Mouse (Mus musculus): ENCODE results near the gene Sds. TPM values are rescaled to one million over a fixed set of nuclear protein-coding genes. Genes with fewer than 3 reads are reported as not detected.
A peak's percentile ranks its signal among the peaks of the same experiment; 100 is the strongest.

Sds gene
- polyA plus RNA-seq, 1 experiment from 2014 or later: not detected

GRCm38 (mm10) chr5:120435006-120435681 is 41.2 kb upstream of the Sds start:
- no peak overlapping the region for H3K4me3 ChIP-seq
- no peak overlapping the region for H3K9ac ChIP-seq
- H3K36me3 ChIP-seq: no peaks in the 10 kb centered on the region
- H3K27ac ChIP-seq: no peak overlapping the region
- no peak for ATAC-seq (ENCODE audit: insufficient number of reproducible peaks, insufficient read depth, low FRiP score, low TSS enrichment, low read depth)
- under 1% methylated on average over 44 of the region's 44 CpGs for WGBS
- H3K27me3 ChIP-seq: peaks cover 99% of the 10 kb centered on the region
- H3K4me2 ChIP-seq: no peak overlapping the region
- no peaks in the 10 kb centered on the region for H3K9me3 ChIP-seq
- peaks cover 37% of the 10 kb centered on the region for H3K4me1 ChIP-seq

DNA sequence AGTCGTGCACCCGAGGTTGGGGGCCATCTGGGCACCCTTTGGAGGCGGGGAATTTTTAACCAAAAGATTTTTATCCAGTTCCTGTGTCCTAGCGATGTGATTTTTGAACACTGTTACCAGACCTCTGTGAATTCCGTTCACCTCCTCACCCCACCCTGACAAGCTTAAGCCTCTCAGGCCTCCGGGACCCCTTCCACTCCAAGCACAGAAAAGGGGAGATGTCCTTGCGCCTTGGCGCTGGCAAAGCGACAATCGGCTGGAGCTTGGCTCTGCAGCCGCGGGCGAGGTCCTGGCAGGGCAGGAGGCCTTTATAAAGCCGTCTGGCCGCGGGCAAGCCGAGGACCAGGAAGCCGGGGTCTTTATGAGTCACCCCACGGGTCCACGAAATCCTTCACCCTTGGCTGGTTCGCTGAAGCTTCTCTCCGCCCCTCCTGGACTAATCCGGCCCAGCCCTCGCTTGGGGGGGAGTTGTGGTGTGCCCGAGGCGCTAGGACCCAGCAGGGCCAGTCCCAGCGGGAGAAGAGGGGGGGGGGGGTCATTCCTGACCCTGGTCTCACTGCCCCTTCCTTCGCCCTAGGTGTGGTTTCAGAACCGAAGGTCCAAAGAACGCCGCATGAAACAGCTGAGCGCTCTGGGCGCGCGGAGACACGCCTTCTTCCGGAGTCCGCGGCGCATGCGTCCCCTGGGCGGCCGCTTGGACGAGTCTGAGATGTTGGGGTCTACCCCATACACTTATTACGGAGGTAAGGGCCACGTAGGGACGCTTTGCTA is 40.4 kb upstream of the Sds start:
- Histone ChIP-seq H3K36me3 (no peaks in the 10 kb centered on the region), H3K4me1 (peaks cover 40% of the 10 kb centered on the region), H3K4me3 (peak overlapping the region; percentile 37), H3K4me2 (peak overlapping the region; percentile 58), H3K9me3 (no peaks in the 10 kb centered on the region), H3K27ac (no peak overlapping the region), H3K9ac (no peak overlapping the region), H3K27me3 (peaks cover 100% of the 10 kb centered on the region)
- WGBS: under 1% methylated on average over 47 of the region's 47 CpGs
- ATAC-seq (ENCODE audit: insufficient number of reproducible peaks, insufficient read depth, low FRiP score, low TSS enrichment, low read depth): no peak

DNA sequence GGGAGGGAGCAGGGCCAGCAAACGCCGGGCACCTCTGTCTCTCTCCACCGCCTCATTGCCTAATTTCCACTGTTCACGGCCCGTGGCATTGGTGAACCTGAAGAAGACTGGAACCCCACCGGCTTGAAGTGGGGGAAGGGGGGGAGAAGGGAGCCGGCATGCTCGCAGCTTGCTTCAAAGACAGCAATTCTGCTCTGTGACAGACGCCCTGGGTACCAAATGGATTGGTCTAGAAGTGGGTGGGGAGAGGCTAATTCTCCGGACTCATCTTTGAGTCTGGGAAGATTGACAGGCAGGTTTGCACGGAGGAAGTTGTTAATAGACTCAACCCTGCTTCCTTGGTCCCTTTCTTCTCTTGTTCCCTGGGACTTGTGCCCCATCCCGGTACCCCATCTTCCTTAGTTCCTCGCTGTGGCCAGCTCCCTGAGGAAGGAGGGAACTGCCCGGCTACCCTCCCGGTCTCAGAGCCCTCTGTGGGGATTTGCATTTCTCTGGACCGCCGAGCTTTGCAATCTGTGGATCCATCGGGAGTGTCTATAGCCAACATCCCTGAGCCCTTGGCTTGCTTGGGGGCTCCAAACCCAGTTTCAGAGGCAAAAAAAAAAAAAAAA is 39.3 kb upstream of the Sds start:
- Histone ChIP-seq H3K27ac (no peak overlapping the region), H3K4me1 (peaks cover 34% of the 10 kb centered on the region), H3K9ac (no peak overlapping the region), H3K36me3 (no peaks in the 10 kb centered on the region), H3K4me3 (no peak overlapping the region), H3K27me3 (peaks cover 94% of the 10 kb centered on the region), H3K4me2 (no peak overlapping the region), H3K9me3 (no peaks in the 10 kb centered on the region)
- WGBS: under 1% methylated on average over 18 of the region's 18 CpGs
- ATAC-seq (ENCODE audit: insufficient number of reproducible peaks, insufficient read depth, low FRiP score, low TSS enrichment, low read depth): no peak

- no peak overlapping the region for H3K27ac ChIP-seq
- H3K9ac ChIP-seq: no peak overlapping the region
- ATAC-seq (ENCODE audit: insufficient number of reproducible peaks, insufficient read depth, low FRiP score, low TSS enrichment, low read depth): no peak
- 0 out of 2 replicates have a peak overlapping the region, but pooled peaks have one; percentile 16 for H3K4me3 ChIP-seq
- no peaks in the 10 kb centered on the region for H3K9me3 ChIP-seq
- H3K4me2 ChIP-seq: no peak overlapping the region
- H3K27me3 ChIP-seq: peaks cover 94% of the 10 kb centered on the region
- H3K36me3 ChIP-seq: no peaks in the 10 kb centered on the region
- 2% methylated on average over 17 of the region's 17 CpGs for WGBS
- H3K4me1 ChIP-seq: peaks cover 31% of the 10 kb centered on the region
Measured at GRCm38 (mm10) chr5:120437539-120437938, 38.8 kb upstream of the Sds start.

- ATAC-seq (ENCODE audit: insufficient number of reproducible peaks, insufficient read depth, low FRiP score, low TSS enrichment, low read depth): no peak
- Histone ChIP-seq H3K9ac (no peak overlapping the region; the same call in 1 of the 2 replicates), H3K27ac (no peak overlapping the region), H3K4me2 (peak overlapping the region; percentile 26), H3K4me1 (peaks cover 31% of the 10 kb centered on the region), H3K4me3 (peak overlapping the region; percentile 16; the same call in 1 of the 2 replicates), H3K9me3 (no peaks in the 10 kb centered on the region), H3K27me3 (peaks cover 94% of the 10 kb centered on the region), H3K36me3 (no peaks in the 10 kb centered on the region)
- under 1% methylated on average over 33 of the region's 33 CpGs for WGBS
Measured at GRCm38 (mm10) chr5:120437986-120438385, 38.3 kb upstream of the Sds start.

DNA sequence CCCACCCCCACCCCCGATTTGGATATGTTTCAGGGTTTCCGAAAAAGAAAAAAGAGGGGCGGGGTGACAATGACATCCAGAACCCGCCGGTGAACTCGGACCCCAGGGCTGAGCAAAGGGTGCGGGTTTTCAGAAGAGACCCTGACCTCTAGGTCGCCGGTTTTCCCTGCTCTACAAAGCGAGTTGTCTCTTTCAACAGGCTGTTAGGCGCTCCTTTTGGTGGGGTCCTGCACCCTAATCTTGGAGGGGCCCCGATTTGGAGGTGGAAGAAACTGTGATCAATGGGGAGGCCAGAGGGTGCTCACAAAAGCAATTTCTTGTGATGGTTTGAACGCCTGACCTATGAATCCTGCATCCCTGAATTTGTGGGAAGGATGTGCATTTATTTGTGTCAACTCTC is 37.9 kb upstream of the Sds start:
- Histone ChIP-seq H3K9ac (no peak overlapping the region), H3K4me3 (no peak overlapping the region), H3K4me1 (peaks cover 31% of the 10 kb centered on the region), H3K27ac (no peak overlapping the region), H3K36me3 (no peaks in the 10 kb centered on the region), H3K4me2 (no peak overlapping the region), H3K27me3 (peaks cover 94% of the 10 kb centered on the region), H3K9me3 (no peaks in the 10 kb centered on the region)
- no peak for ATAC-seq (ENCODE audit: insufficient number of reproducible peaks, insufficient read depth, low FRiP score, low TSS enrichment, low read depth)
- WGBS: 3% methylated on average over 13 of the region's 13 CpGs

DNA sequence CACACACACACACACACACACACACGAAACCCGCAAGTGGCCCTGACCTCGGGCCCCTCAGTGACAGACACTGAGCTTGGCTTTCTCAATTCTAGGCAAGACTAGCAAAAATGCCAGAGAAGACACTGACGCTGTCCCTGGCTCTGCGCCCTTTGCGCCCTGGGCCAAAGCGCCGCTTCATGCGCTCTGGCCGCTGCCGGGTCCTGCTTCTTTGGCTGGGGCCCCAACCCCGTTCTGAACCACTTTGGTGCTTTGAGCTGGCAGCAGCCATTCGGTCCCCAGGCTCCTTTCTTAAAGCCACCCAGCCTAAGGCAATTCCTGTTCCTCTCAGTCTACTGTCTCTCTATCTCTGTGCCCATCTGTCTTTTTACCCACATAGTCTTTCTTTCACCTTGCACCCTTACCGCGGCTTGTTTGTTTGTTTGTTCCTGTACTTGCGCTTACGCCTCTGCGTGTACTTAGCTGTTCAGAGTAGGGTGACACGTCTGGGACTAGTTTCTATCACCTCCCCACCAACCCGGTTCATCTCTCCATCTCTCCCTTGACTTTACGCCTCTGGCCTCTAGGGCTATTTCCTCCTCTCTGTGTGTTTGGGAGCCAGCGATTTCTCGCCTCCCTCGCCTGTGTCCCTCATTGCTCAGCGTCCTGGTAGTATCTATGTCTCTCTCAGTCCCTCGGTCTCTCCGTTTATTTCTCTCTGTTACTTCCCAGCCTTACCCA is 37.2 kb upstream of the Sds start:
- WGBS: 4% methylated on average over 27 of the region's 27 CpGs
- H3K9me3 ChIP-seq: no peaks in the 10 kb centered on the region
- ATAC-seq (ENCODE audit: insufficient number of reproducible peaks, insufficient read depth, low FRiP score, low TSS enrichment, low read depth): no peak
- no peak overlapping the region for H3K9ac ChIP-seq
- H3K27me3 ChIP-seq: peaks cover 94% of the 10 kb centered on the region
- peaks cover 31% of the 10 kb centered on the region for H3K4me1 ChIP-seq
- H3K36me3 ChIP-seq: no peaks in the 10 kb centered on the region
- peak overlapping the region; percentile 30; the same call in 1 of the 2 replicates for H3K4me3 ChIP-seq
- no peak overlapping the region for H3K4me2 ChIP-seq
- no peak overlapping the region for H3K27ac ChIP-seq

DNA sequence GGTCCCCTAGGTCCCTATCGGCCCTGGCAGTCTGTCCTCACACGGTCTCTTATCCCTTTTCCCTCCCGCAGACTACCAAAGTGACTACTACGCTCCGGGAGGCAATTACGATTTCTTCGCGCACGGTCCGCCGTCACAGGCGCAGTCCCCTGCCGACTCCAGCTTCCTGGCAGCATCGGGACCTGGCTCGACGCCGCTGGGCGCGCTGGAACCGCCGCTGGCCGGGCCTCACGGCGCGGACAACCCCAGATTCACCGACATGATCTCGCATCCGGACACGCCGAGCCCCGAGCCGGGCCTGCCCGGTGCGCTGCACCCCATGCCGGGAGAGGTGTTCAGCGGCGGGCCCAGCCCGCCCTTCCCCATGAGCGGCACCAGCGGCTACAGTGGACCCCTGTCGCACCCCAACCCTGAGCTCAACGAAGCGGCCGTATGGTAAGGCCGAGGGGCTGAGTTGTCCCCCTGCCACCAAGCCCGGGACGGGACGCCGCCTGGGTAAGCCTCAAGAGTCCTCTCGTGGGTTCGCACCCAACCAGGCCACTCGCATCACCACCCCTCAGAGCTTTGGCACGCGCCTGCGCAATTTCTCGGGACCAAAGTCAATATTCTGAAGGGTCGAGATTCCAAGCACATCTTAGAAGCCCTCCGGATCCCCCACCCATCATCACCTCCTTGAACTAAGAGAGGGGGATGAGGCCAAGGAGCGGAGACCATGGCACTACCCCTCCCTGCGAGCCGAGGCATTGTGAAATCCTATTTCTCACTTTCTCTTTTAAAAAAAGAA is 36.2 kb upstream of the Sds start:
- 4% methylated on average over 61 of the region's 61 CpGs for WGBS
- peaks cover 31% of the 10 kb centered on the region for H3K4me1 ChIP-seq
- peak overlapping the region; percentile 51 for H3K4me2 ChIP-seq
- peak overlapping the region; percentile 49; the same call in 1 of the 2 replicates for H3K9ac ChIP-seq
- H3K36me3 ChIP-seq: no peaks in the 10 kb centered on the region
- H3K9me3 ChIP-seq: no peaks in the 10 kb centered on the region
- no peak for ATAC-seq (ENCODE audit: insufficient number of reproducible peaks, insufficient read depth, low FRiP score, low TSS enrichment, low read depth)
- H3K27me3 ChIP-seq: peaks cover 94% of the 10 kb centered on the region
- peak overlapping the region; percentile 30 for H3K4me3 ChIP-seq
- no peak overlapping the region for H3K27ac ChIP-seq

DNA sequence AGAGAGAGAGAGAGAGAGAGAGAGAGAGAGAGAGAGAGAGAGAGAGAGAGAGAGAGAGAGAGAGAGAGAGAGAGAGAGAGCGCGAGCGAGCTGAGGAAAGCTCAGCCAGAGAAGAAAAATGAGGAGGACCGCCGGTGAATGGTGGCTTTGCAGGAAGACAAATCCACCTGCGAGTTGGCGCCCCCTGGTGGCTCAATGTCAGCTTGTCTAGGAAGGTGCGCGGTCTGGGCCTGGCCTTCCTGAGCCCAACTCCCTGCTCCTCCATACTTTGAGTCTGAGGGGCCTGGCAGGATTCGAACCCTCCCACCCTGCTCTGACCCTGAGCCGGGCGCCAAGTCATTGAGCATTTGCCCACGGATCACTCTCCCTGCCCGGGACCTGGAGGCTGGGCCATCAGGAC is 35.6 kb upstream of the Sds start:
- H3K4me3 ChIP-seq: peak overlapping the region; percentile 30
- ATAC-seq (ENCODE audit: insufficient number of reproducible peaks, insufficient read depth, low FRiP score, low TSS enrichment, low read depth): no peak
- H3K9me3 ChIP-seq: no peaks in the 10 kb centered on the region
- peak overlapping the region; percentile 51 for H3K4me2 ChIP-seq
- no peaks in the 10 kb centered on the region for H3K36me3 ChIP-seq
- H3K9ac ChIP-seq: no peak overlapping the region
- H3K4me1 ChIP-seq: peaks cover 27% of the 10 kb centered on the region
- H3K27ac ChIP-seq: no peak overlapping the region
- H3K27me3 ChIP-seq: peaks cover 94% of the 10 kb centered on the region
- WGBS: 9% methylated on average over 14 of the region's 14 CpGs

- Histone ChIP-seq H3K36me3 (no peaks in the 10 kb centered on the region), H3K4me2 (no peak overlapping the region), H3K9ac (no peak overlapping the region), H3K4me1 (no peaks in the 10 kb centered on the region), H3K9me3 (no peaks in the 10 kb centered on the region), H3K4me3 (no peak overlapping the region), H3K27me3 (peaks cover 46% of the 10 kb centered on the region), H3K27ac (no peak overlapping the region)
- no peak for ATAC-seq (ENCODE audit: insufficient number of reproducible peaks, insufficient read depth, low FRiP score, low TSS enrichment, low read depth)
- WGBS: 43% methylated on average over 13 of the region's 13 CpGs
Measured at GRCm38 (mm10) chr5:120447305-120447704, 29.0 kb upstream of the Sds start.
